Mouse (Mus musculus) megakaryocyte, adult 5-6 weeks (primary cell): ENCODE results near the gene Tmem240. TPM values are rescaled to one million over a fixed set of nuclear protein-coding genes. Genes with fewer than 3 reads are reported as not detected.

Source experiments
- total RNA-seq, 2 experiments: library from RNA; stranded (forward) in 1 of 2; stranded (reverse) in 1 of 2; fragments of 153-499, 151-499 nt in 1 of 2; fragments of 221-1000, 200-1000 nt in 1 of 2; gene quantifications; 2 replicates each; pipeline versions ENCODE4 v1.2.3 to v1.2.4; 2015 to 2017

Tmem240 gene
- total RNA-seq, 2 experiments from 2014 or later, result 0.09 to 0.18 TPM

Other genes with a start within 250 kb of the Tmem240 start
- 244 and 278 TPM in 2 replicates for gene Gnb1, start 243.4 kb upstream of the Tmem240 start, total RNA-seq (2015)
- gene Gnb1, start 243.4 kb upstream of the Tmem240 start, total RNA-seq (2017), result 158 and 180 TPM in 2 replicates
- gene Nadk, start 172.4 kb upstream of the Tmem240 start, total RNA-seq (2015), result 205 and 220 TPM in 2 replicates
- 180 and 208 TPM in 2 replicates for gene Nadk, start 172.4 kb upstream of the Tmem240 start, total RNA-seq (2017)
- 10.1 and 18.8 TPM in 2 replicates for gene Slc35e2, start 133.4 kb upstream of the Tmem240 start, total RNA-seq (2015)
- gene Slc35e2, start 133.4 kb upstream of the Tmem240 start, total RNA-seq (2017), result 8.7 and 12.8 TPM in 2 replicates
- gene Cdk11b, start 109.9 kb upstream of the Tmem240 start, total RNA-seq (2015), result 43.2 and 57.8 TPM in 2 replicates
- 48.1 and 81.5 TPM in 2 replicates for gene Cdk11b, start 109.9 kb upstream of the Tmem240 start, total RNA-seq (2017)
- gene Gm10563, start 89.4 kb upstream of the Tmem240 start, total RNA-seq (2015), result not detected in 2 replicates
- not detected in 2 replicates for gene Gm10563, start 89.4 kb upstream of the Tmem240 start, total RNA-seq (2017)
- 0.18 and 0.20 TPM in 2 replicates for gene Mmp23, start 81.4 kb upstream of the Tmem240 start, total RNA-seq (2015)
- 0.22 and 0.94 TPM in 2 replicates for gene Mmp23, start 81.4 kb upstream of the Tmem240 start, total RNA-seq (2017)
- gene Mib2, start 65.6 kb upstream of the Tmem240 start, total RNA-seq (2015), result 5.9 and 6.4 TPM in 2 replicates
- 23.5 and 29.0 TPM in 2 replicates for gene Mib2, start 65.6 kb upstream of the Tmem240 start, total RNA-seq (2017)
- gene Fndc10, start 40.5 kb upstream of the Tmem240 start, total RNA-seq (2015), result 0.55 and 0.71 TPM in 2 replicates
- 0.26 and 0.45 TPM in 2 replicates for gene Fndc10, start 40.5 kb upstream of the Tmem240 start, total RNA-seq (2017)
- 130 and 132 TPM in 2 replicates for gene Ssu72, start 30.0 kb upstream of the Tmem240 start, total RNA-seq (2015)
- 125 and 133 TPM in 2 replicates for gene Ssu72, start 30.0 kb upstream of the Tmem240 start, total RNA-seq (2017)
- gene Atad3a, start 26.3 kb downstream of the Tmem240 start, total RNA-seq (2015), result 13.5 and 14.1 TPM in 2 replicates
- gene Atad3a, start 26.3 kb downstream of the Tmem240 start, total RNA-seq (2017), result 17.8 and 22.9 TPM in 2 replicates
- gene Vwa1, start 39.9 kb downstream of the Tmem240 start, total RNA-seq (2015), result not detected in 2 replicates
- gene Vwa1, start 39.9 kb downstream of the Tmem240 start, total RNA-seq (2017), result 0.20 TPM in 1 of 2 replicates, not detected in the other
- 0.07 TPM in 1 of 2 replicates, not detected in the other for gene Tmem88b, start 51.1 kb downstream of the Tmem240 start, total RNA-seq (2015)
- gene Tmem88b, start 51.1 kb downstream of the Tmem240 start, total RNA-seq (2017), result not detected in 2 replicates
- gene Ankrd65, start 55.6 kb downstream of the Tmem240 start, total RNA-seq (2015), result not detected in 2 replicates
- gene Ankrd65, start 55.6 kb downstream of the Tmem240 start, total RNA-seq (2017), result not detected in 2 replicates
- 131 and 139 TPM in 2 replicates for gene Mrpl20, start 68.1 kb downstream of the Tmem240 start, total RNA-seq (2015)
- 49.5 and 50.2 TPM in 2 replicates for gene Mrpl20, start 68.1 kb downstream of the Tmem240 start, total RNA-seq (2017)
- gene Ccnl2, start 77.7 kb downstream of the Tmem240 start, total RNA-seq (2015), result 65.8 and 69.8 TPM in 2 replicates
- 93.7 and 95.6 TPM in 2 replicates for gene Ccnl2, start 77.7 kb downstream of the Tmem240 start, total RNA-seq (2017)
- 99.7 and 101 TPM in 2 replicates for gene Aurkaip1, start 96.5 kb downstream of the Tmem240 start, total RNA-seq (2015)
- gene Aurkaip1, start 96.5 kb downstream of the Tmem240 start, total RNA-seq (2017), result 131 and 143 TPM in 2 replicates
- gene Mxra8, start 104.9 kb downstream of the Tmem240 start, total RNA-seq (2015), result not detected in 2 replicates
- 1.2 TPM in 2 replicates for gene Mxra8, start 104.9 kb downstream of the Tmem240 start, total RNA-seq (2017)
- 9.8 and 10.8 TPM in 2 replicates for gene Dvl1, start 112.6 kb downstream of the Tmem240 start, total RNA-seq (2015)
- gene Dvl1, start 112.6 kb downstream of the Tmem240 start, total RNA-seq (2017), result 10.5 and 11.3 TPM in 2 replicates
- gene Tas1r3, start 128.6 kb downstream of the Tmem240 start, total RNA-seq (2015), result 0.93 and 1.4 TPM in 2 replicates
- gene Tas1r3, start 128.6 kb downstream of the Tmem240 start, total RNA-seq (2017), result 0.66 and 1.1 TPM in 2 replicates
- 9.1 and 11.7 TPM in 2 replicates for gene Cptp, start 134.6 kb downstream of the Tmem240 start, total RNA-seq (2015)
- gene Cptp, start 134.6 kb downstream of the Tmem240 start, total RNA-seq (2017), result 8.8 and 14.1 TPM in 2 replicates
- gene Ints11, start 134.7 kb downstream of the Tmem240 start, total RNA-seq (2015), result 35.0 and 40.9 TPM in 2 replicates
- 22.0 and 23.0 TPM in 2 replicates for gene Ints11, start 134.7 kb downstream of the Tmem240 start, total RNA-seq (2017)
- 11.4 and 14.1 TPM in 2 replicates for gene Pusl1, start 157.0 kb downstream of the Tmem240 start, total RNA-seq (2015)
- 8.9 and 11.5 TPM in 2 replicates for gene Pusl1, start 157.0 kb downstream of the Tmem240 start, total RNA-seq (2017)
- 19.4 and 22.3 TPM in 2 replicates for gene Acap3, start 157.0 kb downstream of the Tmem240 start, total RNA-seq (2015)
- gene Acap3, start 157.0 kb downstream of the Tmem240 start, total RNA-seq (2017), result 18.0 and 23.7 TPM in 2 replicates
- 65.3 and 67.7 TPM in 2 replicates for gene Ube2j2, start 209.0 kb downstream of the Tmem240 start, total RNA-seq (2015)
- 91.4 and 101 TPM in 2 replicates for gene Ube2j2, start 209.0 kb downstream of the Tmem240 start, total RNA-seq (2017)
- gene C1qtnf12, start 227.5 kb downstream of the Tmem240 start, total RNA-seq (2015), result 30.3 and 40.1 TPM in 2 replicates
- gene C1qtnf12, start 227.5 kb downstream of the Tmem240 start, total RNA-seq (2017), result 9.4 and 14.6 TPM in 2 replicates